Mouse (Mus musculus) monocyte, adult 5-6 weeks (primary cell): ENCODE data around the gene Erp29. TPM values are rescaled to one million over a fixed set of nuclear protein-coding genes. Genes with fewer than 3 reads are reported as not detected.

Experiments used
- total RNA-seq: library from RNA; stranded (forward); fragments of 200-1000, 200-491, 200-594 nt; gene quantifications from 3 replicates; pipeline ENCODE4 v1.2.3, GENCODE M21; 2017

Erp29 gene
- total RNA-seq, 1 experiment from 2014 or later, result 464 TPM

Other genes starting within 250 kb of the Erp29 start
- gene Rpl6, start 248.0 kb downstream of the Erp29 start, total RNA-seq, result 599 to 801 TPM (median 613 TPM) in 3 replicates
- gene Hectd4, start 232.3 kb downstream of the Erp29 start, total RNA-seq, result 9.9 to 34.1 TPM (median 19.9 TPM) in 3 replicates
- 146 to 183 TPM (median 155 TPM) in 3 replicates for gene Trafd1, start 66.9 kb downstream of the Erp29 start, total RNA-seq
- 11.7 to 38.6 TPM (median 24.4 TPM) in 3 replicates for gene Naa25, start 54.6 kb downstream of the Erp29 start, total RNA-seq
- 0.53 TPM in 1 of 3 replicates, not detected in the others for gene Tmem116, start 613 bp downstream of the Erp29 start, total RNA-seq
- 0.57 TPM in 1 of 3 replicates, not detected in the others for gene Adam1b, start 50.9 kb upstream of the Erp29 start, total RNA-seq
- gene Adam1a, start 93.0 kb upstream of the Erp29 start, total RNA-seq, result 4.0 to 6.5 TPM (median 4.4 TPM) in 3 replicates
- gene Gm42878, start 93.0 kb upstream of the Erp29 start, total RNA-seq, result not detected in 3 replicates
- 129 to 201 TPM (median 159 TPM) in 3 replicates for gene Mapkapk5, start 93.4 kb upstream of the Erp29 start, total RNA-seq
- gene Aldh2, start 141.3 kb upstream of the Erp29 start, total RNA-seq, result 233 to 306 TPM (median 259 TPM) in 3 replicates
- 0.10 to 6.7 TPM (median 0.96 TPM) in 3 replicates for gene Acad12, start 166.4 kb upstream of the Erp29 start, total RNA-seq
- 1.7 to 3.4 TPM (median 2.6 TPM) in 3 replicates for gene Acad10, start 208.0 kb upstream of the Erp29 start, total RNA-seq
- 109 to 124 TPM (median 113 TPM) in 3 replicates for gene Brap, start 208.1 kb upstream of the Erp29 start, total RNA-seq